Comparison of ENCODE assay signal across 8 mouse cellular contexts in genomic region chr12:72536021-72536597, GRCm38 (mm10). TPM values are rescaled to one million over a fixed set of nuclear protein-coding genes. Genes with fewer than 3 reads are reported as not detected.
DNase-seq lines count a peak whose midpoint lies in the region; ATAC-seq lines count a peak whose summit lies in the region.

Gene Pcnx4 (plus strand): TSS chr12:72536383.

- peak; percentile 98 for DNase-seq in adipocyte (ENCODE audit: low spot score)
- peak; percentile 99 for DNase-seq in embryo, embryonic 10 days (ENCODE audit: low spot score)
- DNase-seq in gastrocnemius, postnatal 10 days = peak; percentile 98
- peak; percentile 96 for DNase-seq in induced T-regulatory cell, adult 2 months (ENCODE audit: low read depth)
- peak; percentile 85 to 96 for DNase-seq in left cerebral cortex, adult 9 months (ENCODE audit: low spot score in 2 of 2)
- peak; percentile 95 for DNase-seq in right cerebral cortex, postnatal 14 days
- DNase-seq in urinary bladder, postnatal 36 days (ENCODE audit: low spot score in 2 of 2) = peak; percentile 97

- ATAC-seq in megakaryocyte progenitor cell, adult 5-6 weeks (replicated peaks; ENCODE audit: poor library complexity) = peak; percentile 99

RNA-seq across cellular contexts. Expression of gene Pcnx4, which starts in this region (rescaled TPM):
- 1 to 10 TPM; 2.8 to 3.9 TPM for total RNA-seq in gastrocnemius, postnatal 10 days (2021)
- 1.9 and 2.9 TPM in 2 replicates for total RNA-seq in megakaryocyte progenitor cell, adult 5-6 weeks (2015)
- total RNA-seq in megakaryocyte progenitor cell, adult 5-6 weeks (2017) = 1.00 and 2.3 TPM in 2 replicates

Comparison
In these comparisons a context has a peak if more than half of its experiments do, and no peak if none do; other contexts are left out.
1. Peak in every context shown above with its lines: DNase-seq and ATAC-seq.